Mouse (Mus musculus) left cerebral cortex, adult 2 months (tissue): ENCODE measurements around the gene Tgoln1. TPM values are rescaled to one million over a fixed set of nuclear protein-coding genes. Genes with fewer than 3 reads are reported as not detected.

Experiments used
- DNase-seq, 2 experiments: peaks; one replicate each; pipeline ENCODE4 v3.0.0; 2021 to 2022; ENCODE audit warnings: low spot score in 2 of 2, mixed read lengths in 1 of 2; ENCODE audit errors: extremely low spot score in 1 of 2
- H3K27ac ChIP-seq: fragments of 200-600 bp; 2 replicates; pipeline ENCODE4 v1.8.1; 2022
- H3K4me3 ChIP-seq: fragments of 200-600 bp; 2 replicates; pipeline ENCODE4 v1.8.1; 2022
- CTCF ChIP-seq: fragments of 200-600 bp; IDR thresholded peaks from 2 replicates; pipeline ENCODE4 v1.8.1; 2022; ENCODE audit warnings: antibody characterized with exemption, mild to moderate bottlenecking, moderate library complexity
- intact Hi-C: fragments of 180-260 bp; cut with DNase I; formaldehyde crosslinking; loops from one replicate; pipeline ENCODE4 v1.15.1; 2025
- total RNA-seq, 2 experiments: library from RNA; stranded (reverse); gene quantifications; 2 replicates each; pipeline ENCODE4 v1.2.3; 2021

Gene Tgoln1
- total RNA-seq, 2 experiments from 2014 or later, result 95.1 to 95.5 TPM

DNA sequence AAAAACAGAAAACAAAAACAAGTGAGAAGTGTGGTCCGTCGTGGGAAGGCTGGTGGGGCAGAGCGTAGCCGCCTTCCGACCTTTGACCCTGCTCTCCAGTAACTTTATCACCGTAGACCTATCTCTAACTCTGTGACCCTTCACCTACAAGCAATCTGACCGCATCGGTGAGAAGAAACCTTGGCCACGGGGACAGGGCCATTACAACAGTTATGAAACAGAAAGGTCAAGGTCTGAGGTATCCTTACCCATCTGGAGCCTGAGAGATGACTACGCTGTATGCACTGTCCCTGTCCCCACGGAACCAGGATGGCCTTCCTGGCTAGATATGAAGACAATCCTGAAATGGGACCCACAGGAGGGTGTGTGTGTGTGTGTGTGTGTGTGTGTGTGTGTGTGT, 32.6 kb downstream of the Tgoln1 start:
- TF ChIP-seq CTCF, result no peak
- Histone ChIP-seq H3K27ac (no peak overlapping the region), H3K4me3 (no peak overlapping the region)
- no peak for DNase-seq
- intact Hi-C loops, result no loop called here

DNA sequence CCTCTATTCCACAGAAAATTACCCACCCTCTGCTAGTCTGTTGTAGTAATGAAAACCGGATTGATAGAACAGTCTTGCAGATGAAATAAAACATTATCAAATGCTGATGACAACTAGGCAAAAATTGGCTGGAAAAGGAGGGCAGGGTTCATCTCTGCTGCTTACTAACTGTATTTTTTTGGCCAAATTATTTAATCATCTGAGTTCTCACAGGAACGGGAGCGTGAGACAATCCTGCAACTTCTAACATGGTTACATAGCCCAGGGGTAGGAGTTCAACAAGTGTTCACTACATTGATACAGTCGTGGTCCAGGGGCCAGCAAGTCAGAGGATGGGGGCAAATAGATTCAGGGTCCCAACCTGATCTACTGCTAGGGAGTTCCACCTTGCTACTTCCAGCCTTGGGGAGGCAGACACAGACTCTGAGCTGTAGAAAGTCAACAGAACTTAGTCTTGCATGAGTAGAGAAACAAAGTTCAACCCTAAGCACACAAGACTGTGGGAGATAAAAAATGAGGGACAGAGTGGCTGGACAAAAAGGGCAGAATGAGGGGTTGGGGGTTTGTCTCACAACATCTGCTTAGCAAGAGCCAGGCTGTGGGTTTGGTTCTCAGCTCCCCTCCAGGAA, 33.5 kb downstream of the Tgoln1 start:
- no peak for DNase-seq
- Histone ChIP-seq H3K4me3 (no peak overlapping the region), H3K27ac (no peak overlapping the region)
- intact Hi-C loops, result no loop called here
- TF ChIP-seq CTCF, result no peak

DNA sequence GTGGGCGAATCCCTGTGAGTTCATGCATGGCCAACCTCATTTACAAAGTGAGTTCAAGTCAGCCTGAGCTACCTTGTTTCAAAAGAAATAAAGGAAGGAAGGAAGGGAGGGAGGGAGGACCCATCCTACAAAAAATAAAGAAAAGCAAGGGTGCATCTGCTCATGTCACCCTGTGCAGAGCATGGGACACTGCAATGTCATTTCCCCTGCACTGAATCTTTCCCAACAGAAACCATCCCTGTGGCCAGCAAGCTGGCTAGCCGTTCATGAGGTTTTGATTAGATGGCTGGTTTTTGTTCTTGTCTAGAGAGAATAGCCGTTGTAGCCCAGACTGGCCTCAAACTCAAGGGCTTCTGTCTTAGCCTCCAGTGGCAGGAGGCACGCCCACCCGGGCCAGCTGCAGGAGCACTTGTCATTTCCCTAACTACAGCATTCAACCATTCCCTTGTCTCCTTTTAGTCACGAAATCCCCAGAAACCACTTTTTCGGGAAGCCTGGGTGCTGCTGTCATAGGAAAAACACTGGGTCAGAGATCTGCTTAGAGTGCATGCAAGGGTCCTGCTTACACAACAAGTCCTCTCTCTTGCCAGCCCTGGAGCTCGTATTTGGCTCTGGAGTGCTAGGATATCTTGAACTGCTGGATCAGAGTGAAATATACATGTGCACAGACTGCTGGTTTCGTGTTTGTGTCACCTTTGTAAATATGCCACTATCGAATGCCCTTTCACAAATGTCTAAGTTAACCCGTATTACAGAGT, 35.0 kb downstream of the Tgoln1 start:
- no peak overlapping the region for H3K27ac ChIP-seq
- intact Hi-C loops, result no loop called here
- H3K4me3 ChIP-seq, result no peak overlapping the region
- DNase-seq, result no peak
- TF ChIP-seq CTCF, result no peak

DNA sequence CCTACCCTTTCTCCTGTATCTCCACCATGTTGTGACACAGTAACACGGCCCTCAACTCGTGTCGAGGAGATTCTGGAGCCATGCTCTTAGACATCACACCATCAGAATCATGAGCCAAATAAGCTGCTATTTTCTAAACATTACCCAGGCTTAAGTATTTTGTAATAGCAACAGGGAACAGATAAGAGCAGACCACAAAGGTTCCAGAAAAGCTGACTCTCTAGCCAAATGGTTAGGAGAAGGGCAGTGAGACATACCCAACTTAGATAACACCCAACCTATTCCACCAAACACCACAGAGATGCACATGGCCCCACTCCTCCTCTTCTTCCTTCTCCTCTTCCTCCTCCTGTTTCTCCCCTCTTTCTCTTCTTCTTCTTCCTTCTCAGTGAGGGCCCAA, 40.8 kb downstream of the Tgoln1 start:
- no peak for TF ChIP-seq CTCF
- intact Hi-C loops, result no loop called here
- H3K27ac ChIP-seq, result no peak overlapping the region
- H3K4me3 ChIP-seq, result no peak overlapping the region
- no peak for DNase-seq

DNA sequence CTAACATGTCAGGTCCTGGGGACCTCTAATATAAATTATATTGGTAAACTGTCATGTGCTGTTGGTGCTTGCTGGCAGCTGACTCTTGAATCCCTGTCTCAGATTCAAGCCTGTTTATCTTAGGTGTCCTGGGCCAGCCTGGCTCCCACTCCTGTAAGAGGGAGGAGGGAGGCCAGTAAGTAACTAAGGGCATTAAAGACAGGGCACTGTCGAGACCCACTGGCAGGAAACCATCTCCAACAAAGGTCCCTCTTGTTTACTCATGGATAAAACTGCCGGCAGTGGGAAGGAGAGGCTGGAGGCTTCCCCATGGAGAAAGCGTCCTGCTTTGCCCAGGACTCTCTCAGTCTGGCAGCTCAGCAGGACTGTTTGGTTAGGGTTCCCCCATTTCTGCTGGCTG, 45.0 kb downstream of the Tgoln1 start:
- no peak for TF ChIP-seq CTCF

DNA sequence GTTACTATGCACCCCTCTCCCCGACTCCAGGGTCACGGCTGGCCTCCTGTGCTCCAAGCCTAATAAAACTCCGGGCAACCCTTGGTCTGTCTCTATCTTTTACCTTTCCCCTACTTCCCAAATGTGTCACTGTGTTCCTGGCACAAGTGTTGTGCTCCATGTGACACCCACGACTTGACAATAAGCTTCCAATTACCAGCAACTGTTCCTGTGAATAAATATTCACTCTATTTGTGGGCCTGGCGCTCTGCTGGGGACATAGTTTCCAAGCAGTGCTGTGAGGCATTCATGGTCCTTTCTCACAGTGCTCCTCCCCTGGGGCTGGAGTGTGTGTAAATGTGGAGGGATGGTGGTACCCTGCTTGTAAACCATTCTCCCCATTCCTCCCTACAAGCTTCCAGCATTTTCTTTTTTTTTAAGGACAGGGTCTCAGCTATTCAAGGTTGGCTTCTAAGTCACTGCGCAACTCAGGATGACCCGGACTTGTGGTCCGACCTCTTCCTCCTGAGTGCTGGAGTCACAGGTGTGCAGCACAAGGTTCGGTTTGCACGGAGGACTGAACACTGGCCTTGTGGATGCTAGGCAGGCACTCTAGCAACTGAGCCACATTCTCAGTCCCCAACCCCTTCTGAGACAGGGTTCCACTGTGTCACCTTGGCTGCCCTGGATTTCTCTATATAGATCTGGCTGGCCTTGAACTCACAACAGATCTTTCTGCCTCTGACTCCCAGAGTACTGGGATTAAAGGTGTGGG, 46.0 kb downstream of the Tgoln1 start:
- intact Hi-C loops, result no loop called here
- DNase-seq, result no peak
- H3K27ac ChIP-seq, result no peak overlapping the region

More for the DNA sequence above, 45.0 kb downstream of the Tgoln1 start:
- intact Hi-C loops, result no loop called here
- no peak overlapping the region for H3K27ac ChIP-seq
- no peak for DNase-seq
- H3K4me3 ChIP-seq, result no peak overlapping the region

DNA sequence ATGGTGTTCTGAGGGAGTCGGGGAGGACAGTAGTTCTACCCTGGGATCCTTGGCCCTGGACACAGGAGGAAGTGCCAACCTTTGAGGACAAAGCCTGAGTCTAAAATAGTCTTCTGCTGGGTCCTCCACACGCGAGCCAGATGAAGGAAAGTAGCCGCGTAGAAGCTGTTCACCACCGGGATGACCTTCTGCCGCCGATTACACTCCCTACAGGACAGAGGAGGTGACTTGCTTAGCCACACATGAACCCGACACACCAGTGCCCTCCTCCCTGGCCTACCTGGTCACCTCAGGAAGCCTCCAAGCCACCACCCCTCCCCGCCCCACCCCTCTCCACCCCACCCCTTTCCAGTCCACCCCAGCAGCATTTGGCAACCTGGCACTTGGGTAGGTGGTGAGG, 48.1 kb downstream of the Tgoln1 start:
- Histone ChIP-seq H3K27ac (no peak overlapping the region), H3K4me3 (no peak overlapping the region)
- intact Hi-C loops, result no loop called here
- DNase-seq, result no peak
- TF ChIP-seq CTCF, result no peak

More for the DNA sequence above, 46.0 kb downstream of the Tgoln1 start:
- no peak for TF ChIP-seq CTCF
- H3K4me3 ChIP-seq, result no peak overlapping the region

DNA sequence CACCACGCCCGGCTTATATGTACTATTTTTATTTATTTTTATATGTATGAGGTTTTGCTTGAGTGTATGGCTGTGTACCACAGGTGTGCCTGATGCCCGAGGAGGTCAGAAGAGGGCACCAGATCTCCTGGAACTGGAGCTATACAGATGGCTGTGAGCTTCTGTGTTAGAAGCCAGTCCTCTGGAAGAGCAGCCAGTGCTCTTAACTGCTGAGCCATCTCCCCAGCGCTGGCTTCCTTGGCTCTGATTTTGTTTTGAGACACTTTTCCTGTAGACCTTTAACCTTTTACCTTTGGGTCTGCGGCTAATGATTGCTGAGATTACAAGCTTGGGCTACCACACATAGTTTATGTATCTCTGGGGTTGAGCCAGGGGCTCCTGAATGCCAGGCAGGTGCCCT, 49.3 kb downstream of the Tgoln1 start:
- no peak overlapping the region for H3K27ac ChIP-seq
- no peak overlapping the region for H3K4me3 ChIP-seq
- intact Hi-C loops, result no loop called here
- no peak; the same call in 1 of the 2 replicates for TF ChIP-seq CTCF
- no peak for DNase-seq

DNA sequence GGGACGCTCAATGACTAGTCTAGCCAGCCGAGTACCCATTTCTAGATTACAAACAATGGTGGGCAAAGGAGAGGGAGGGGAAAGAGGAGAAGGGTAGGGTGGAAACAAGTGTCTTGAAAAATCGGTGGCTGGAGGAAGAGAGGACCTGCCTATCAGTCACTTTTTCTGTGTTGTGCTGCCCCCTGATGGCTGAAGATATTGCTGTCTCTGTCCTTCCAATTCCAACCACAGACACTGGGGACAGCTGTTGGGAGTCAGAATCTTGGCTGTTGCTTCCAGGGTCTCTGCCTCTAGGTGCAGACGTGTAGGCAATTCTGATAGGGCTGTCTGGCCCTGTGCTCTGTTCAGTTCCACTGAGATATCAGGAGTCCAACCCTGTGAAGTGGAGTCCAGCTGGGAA, 50.8 kb downstream of the Tgoln1 start:
- H3K4me3 ChIP-seq, result no peak overlapping the region
- peak; percentile 86 to 89 for DNase-seq
- TF ChIP-seq CTCF, result peak; percentile 95
- H3K27ac ChIP-seq, result no peak overlapping the region
- intact Hi-C loops, result loop anchor here (1.0 kb wide), 2 partner anchors 31 to 138 kb away; no protein-coding TSS in a partner anchor

DNA sequence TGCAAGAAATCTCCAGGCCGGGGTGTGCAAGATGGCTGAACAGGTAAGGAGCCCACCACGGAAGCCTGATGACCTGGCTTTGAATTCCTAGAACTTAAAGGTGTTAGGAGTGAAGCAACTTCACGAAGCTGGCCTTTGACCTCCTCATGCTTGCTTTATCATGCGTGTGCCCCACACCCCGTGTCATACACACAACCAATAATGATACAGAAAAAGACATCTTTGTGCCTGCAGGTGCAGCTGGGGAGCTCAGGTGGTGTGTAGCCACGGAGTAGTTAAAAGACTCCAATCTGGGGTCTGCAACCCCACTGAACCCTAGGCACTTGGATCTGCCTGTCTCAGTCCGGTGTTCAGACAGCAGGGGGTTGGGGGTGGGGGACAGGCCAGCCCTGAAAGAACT, 51.3 kb downstream of the Tgoln1 start:
- no peak for DNase-seq
- Histone ChIP-seq H3K4me3 (no peak overlapping the region), H3K27ac (no peak overlapping the region)
- intact Hi-C loops, result no loop called here
- no peak for TF ChIP-seq CTCF

DNA sequence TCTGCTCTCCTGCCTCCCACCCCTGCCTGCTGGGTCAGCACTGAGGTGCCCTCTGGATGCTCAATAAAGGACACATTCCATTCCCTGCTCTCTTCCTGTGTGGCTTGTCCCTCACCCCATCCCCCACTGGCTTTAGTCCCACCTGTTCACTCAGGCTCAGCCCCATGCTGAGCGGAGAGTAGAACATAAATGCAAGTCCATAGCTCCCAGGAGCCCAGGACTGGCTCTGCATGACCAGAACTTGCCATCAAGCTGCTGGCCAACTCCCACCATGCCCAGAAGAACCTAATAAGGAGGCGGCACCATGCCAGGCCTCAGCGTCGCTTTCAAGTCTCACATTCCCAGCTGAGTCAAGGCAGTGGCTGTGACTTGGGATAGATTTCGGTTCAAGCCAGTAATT, 53.9 kb downstream of the Tgoln1 start:
- Histone ChIP-seq H3K27ac (no peak overlapping the region), H3K4me3 (no peak overlapping the region)
- TF ChIP-seq CTCF, result no peak
- intact Hi-C loops, result no loop called here
- no peak for DNase-seq

DNA sequence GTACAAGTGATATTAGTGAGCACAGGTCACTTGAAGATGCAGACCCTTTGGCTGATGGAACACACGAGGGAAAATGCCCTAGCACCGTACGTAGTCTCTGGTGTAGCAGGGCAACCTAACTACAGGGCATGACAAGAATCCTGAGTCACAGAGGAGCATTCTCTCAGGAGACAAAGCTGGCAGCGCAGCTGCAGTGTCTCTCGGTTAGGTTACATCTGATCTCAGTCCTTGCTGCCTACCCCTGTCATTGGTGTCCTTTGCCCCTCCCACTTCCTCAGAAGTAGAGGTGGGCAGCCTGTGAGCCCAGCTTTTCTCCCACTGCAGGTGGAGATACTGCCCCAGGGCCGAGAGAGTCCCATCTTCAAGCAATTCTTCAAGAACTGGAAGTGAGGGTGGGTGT, 54.3 kb downstream of the Tgoln1 start:
- intact Hi-C loops, result no loop called here
- H3K4me3 ChIP-seq, result no peak overlapping the region
- TF ChIP-seq CTCF, result no peak
- H3K27ac ChIP-seq, result no peak overlapping the region
- no peak for DNase-seq
